ENCODE assay signal across 7 mouse cellular contexts in the genomic region with DNA sequence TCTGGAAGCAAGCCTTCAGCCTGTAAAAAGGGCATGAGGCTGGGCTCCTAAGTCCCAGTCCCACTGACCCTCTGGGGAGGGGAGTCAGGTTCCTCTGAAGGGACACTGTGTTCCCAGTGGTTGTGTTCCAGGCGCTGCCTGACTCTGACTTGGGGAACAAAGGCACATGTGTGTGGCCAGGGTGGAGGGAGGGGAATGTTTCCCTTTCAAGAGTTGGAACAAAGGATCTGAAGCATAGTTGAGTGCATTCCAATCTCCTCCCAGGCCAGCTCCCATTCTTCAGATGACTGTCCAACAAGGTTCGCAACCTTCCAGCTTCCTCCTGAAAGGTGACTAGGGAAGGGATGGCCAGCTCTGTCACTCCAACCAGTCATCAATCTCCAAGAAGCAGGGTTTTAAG. TPM values are rescaled to one million over a fixed set of nuclear protein-coding genes. Genes with fewer than 3 reads are reported as not detected.
DNase-seq lines count a peak whose midpoint lies in the region; ATAC-seq and TF ChIP-seq lines count a peak whose summit lies in the region.

No protein-coding gene starts in this region.

- peak; percentile 98 for TF ChIP-seq EP300 in ES-Bruce4 (IDR thresholded peaks at IDR 0.05; ENCODE audit: insufficient read depth, low read depth, low read length)

- intact Hi-C loops in heart, postnatal 25 days (cut with DNase I): loop anchor here (1.0 kb wide), 1 partner anchor 35 kb away; no protein-coding TSS in a partner anchor

- H3K4me3 ChIP-seq in ES-Bruce4 (ENCODE audit: low read depth, low read length): no peak overlapping the region
- H3K4me3 ChIP-seq in embryonic facial prominence, embryonic 15.5 days (replicated peaks): no peak overlapping the region

- TF ChIP-seq CTCF in ES-Bruce4 (IDR thresholded peaks at IDR 0.05; ENCODE audit: low read depth, low read length): no peak

- DNase-seq in A20 (ENCODE audit: low read depth, low spot score): peak; percentile 6
- DNase-seq in heart, postnatal 25 days (ENCODE audit: low spot score): peak; percentile 86
- DNase-seq in layer of hippocampus, adult 8-10 months (ENCODE audit: low spot score in 2 of 2): peak; percentile 59 to 72
- peak; percentile 79 for DNase-seq in mesoderm, embryonic 11.5 days (ENCODE audit: low read depth, low spot score)
- no peak for DNase-seq in spleen, postnatal 4 days (ENCODE audit: low spot score in 2 of 2)

- peaks cover 20% of the 10 kb centered on the region for H3K4me1 ChIP-seq in ES-Bruce4 (ENCODE audit: control insufficient read depth, insufficient read depth, low read length)
- H3K4me1 ChIP-seq in embryonic facial prominence, embryonic 15.5 days: peaks cover 76% of the 10 kb centered on the region

- H3K27ac ChIP-seq in ES-Bruce4 (ENCODE audit: insufficient read depth, low read length): peak overlapping the region; percentile 95
- peak overlapping the region; percentile 82 for H3K27ac ChIP-seq in embryonic facial prominence, embryonic 15.5 days (replicated peaks)

- peak overlapping the region; percentile 36; the same call in 1 of the 2 replicates for H3K9ac ChIP-seq in ES-Bruce4 (ENCODE audit: low read depth, poor library complexity, severe bottlenecking)
- H3K9ac ChIP-seq in embryonic facial prominence, embryonic 15.5 days: no peak overlapping the region

- WGBS in embryonic facial prominence, embryonic 15.5 days: 30% methylated on average over 2 of the region's 2 CpGs

- no peak; the same call in 1 of the 2 replicates for ATAC-seq in embryonic facial prominence, embryonic 15.5 days (ENCODE audit: insufficient number of reproducible peaks, low FRiP score, low TSS enrichment, low read depth)

- H3K4me2 ChIP-seq in embryonic facial prominence, embryonic 15.5 days (replicated peaks): no peak overlapping the region

- H3K27me3 ChIP-seq in ES-Bruce4 (ENCODE audit: control insufficient read depth, insufficient read depth, low read length, poor library complexity, severe bottlenecking): no peaks in the 10 kb centered on the region
- no peaks in the 10 kb centered on the region for H3K27me3 ChIP-seq in embryonic facial prominence, embryonic 15.5 days

- H3K36me3 ChIP-seq in ES-Bruce4 (ENCODE audit: control insufficient read depth, insufficient read depth, low read length, poor library complexity, severe bottlenecking): no peaks in the 10 kb centered on the region; the same call in 1 of the 2 replicates
- peaks cover 14% of the 10 kb centered on the region for H3K36me3 ChIP-seq in embryonic facial prominence, embryonic 15.5 days

- no peaks in the 10 kb centered on the region for H3K9me3 ChIP-seq in ES-Bruce4 (replicated peaks; ENCODE audit: control insufficient read depth, insufficient read depth, low read length, poor library complexity, severe bottlenecking)
- no peaks in the 10 kb centered on the region for H3K9me3 ChIP-seq in embryonic facial prominence, embryonic 15.5 days (replicated peaks)

- no peak for TF ChIP-seq POLR2A in ES-Bruce4 (IDR thresholded peaks at IDR 0.05; ENCODE audit: insufficient read depth, low read length)

RNA-seq across cellular contexts. Expression of a gene that starts 11.2 kb away (rescaled TPM):
- polyA plus RNA-seq in ES-Bruce4 (2011; ENCODE audit: insufficient read depth, insufficient read length, low read depth, missing spikeins): 108 TPM in 2 replicates
- polyA plus RNA-seq in embryonic facial prominence, embryonic 15.5 days (2015; fragmentation: Nextera tagmentation; extraction: Ambion mirVana): 99.1 and 99.7 TPM in 2 replicates
- total RNA-seq in heart, postnatal 25 days (2021): 10 to 100 TPM; 58.6 to 59.0 TPM
- 100 to 1,000 TPM; 124 to 140 (median 132) TPM for total RNA-seq in layer of hippocampus, adult 8-10 months (2022)

RNA-seq across cellular contexts. Expression of a gene that starts 27.4 kb away (rescaled TPM):
- polyA plus RNA-seq in ES-Bruce4 (2011; ENCODE audit: insufficient read depth, insufficient read length, low read depth, missing spikeins): 183 TPM in 2 replicates
- 60.1 and 60.6 TPM in 2 replicates for polyA plus RNA-seq in embryonic facial prominence, embryonic 15.5 days (2015; fragmentation: Nextera tagmentation; extraction: Ambion mirVana)
- total RNA-seq in heart, postnatal 25 days (2021): 1 to 10 TPM; 1.5 to 1.6 TPM
- 1 to 10 TPM; 1.2 to 2.3 (median 1.7) TPM for total RNA-seq in layer of hippocampus, adult 8-10 months (2022)

Comparison
In these comparisons a context has a peak if more than half of its experiments do, and no peak if none do; other contexts are left out.
1. DNase-seq: peak in A20 (single experiment), heart, postnatal 25 days (single experiment), layer of hippocampus, adult 8-10 months (2 of 2) and mesoderm, embryonic 11.5 days (single experiment); none in spleen, postnatal 4 days (0 of 2).